Mouse (Mus musculus) embryonic facial prominence, embryonic 14.5 days (tissue): ENCODE data around the gene Tomm20. TPM values are rescaled to one million over a fixed set of nuclear protein-coding genes. Genes with fewer than 3 reads are reported as not detected.

Source experiments
- ATAC-seq: fragments of 200-750 bp; cut with Nextera tagmentation; 2 replicates; pipeline ENCODE4 v1.8.0; 2017; ENCODE audit warnings: low read depth, moderate number of reproducible peaks, moderate TSS enrichment
- DNase-seq: peaks from one replicate; pipeline ENCODE4 v3.0.0-alpha.2; 2015; ENCODE audit warnings: low spot score
- H3K27ac ChIP-seq: fragments of 300-500 bp; sonication (generic); replicated peaks from 2 replicates; pipeline ENCODE4 v1.5.1; 2014; ENCODE audit warnings: low read depth, mild to moderate bottlenecking, low read length, moderate library complexity
- H3K27me3 ChIP-seq: fragments of 300-500 bp; sonication (generic); replicated peaks from 2 replicates; pipeline ENCODE4 v1.6.1; 2014; ENCODE audit warnings: low read length; ENCODE audit not compliant: control insufficient read depth, insufficient read depth
- H3K36me3 ChIP-seq: fragments of 300-500 bp; sonication (generic); 2 replicates; pipeline ENCODE4 v1.6.1; 2014; ENCODE audit warnings: low read length, mixed read lengths; ENCODE audit not compliant: control insufficient read depth, insufficient read depth
- H3K4me1 ChIP-seq: fragments of 300-500 bp; sonication (generic); 2 replicates; pipeline ENCODE4 v1.6.1; 2014; ENCODE audit warnings: antibody characterized with exemption, low read length; ENCODE audit not compliant: control insufficient read depth, insufficient read depth
- H3K4me2 ChIP-seq: fragments of 300-500 bp; sonication (generic); 2 replicates; pipeline ENCODE4 v1.6.1; 2014; ENCODE audit warnings: low read depth, mild to moderate bottlenecking, low read length, moderate library complexity, mixed read lengths
- H3K4me3 ChIP-seq: fragments of 300-500 bp; sonication (generic); 2 replicates; pipeline ENCODE4 v1.5.1; 2014; ENCODE audit warnings: low read depth, mild to moderate bottlenecking, low read length
- H3K9ac ChIP-seq: fragments of 300-500 bp; sonication (generic); 2 replicates; pipeline ENCODE4 v1.6.1; 2014; ENCODE audit warnings: low read depth, mild to moderate bottlenecking, low read length, moderate library complexity, mixed read lengths
- H3K9me3 ChIP-seq: fragments of 300-500 bp; sonication (generic); 2 replicates; pipeline ENCODE4 v1.6.1; 2016; ENCODE audit warnings: low read length; ENCODE audit not compliant: control insufficient read depth
- WGBS: fragments of 180-500 bp; shearing (Covaris S2); extraction: QIAGEN DNeasy Blood & Tissue Kit; methylation state at CpG from one replicate; pipeline ENCODE4 v1.1.7; 2014; 5-methylcytosine and 5-hydroxymethylcytosine counted together
- polyA plus RNA-seq: library from polyadenylated mRNA; unstranded; fragments of >200 nt; fragmentation: Nextera tagmentation; extraction: Ambion mirVana; gene quantifications from 2 replicates; pipeline ENCODE4 v1.2.1, GENCODE M21; 2014

The Tomm20 gene
- polyA plus RNA-seq, 1 experiment from 2014 or later, result 217 TPM

- peak; percentile 97 for DNase-seq
- 0% methylated on average over 46 of the region's 50 CpGs for WGBS
Observed at GRCm38 (mm10) chr8:126970579-126971313, 25.1 kb upstream of the Tomm20 start, which contains the start of gene Rbm34. Gene Rbm34, minus strand, starts transcription at chr8:126971071.

GRCm38 (mm10) chr8:126969546-126969945 lies 23.9 kb upstream of the Tomm20 start:
- H3K9me3 ChIP-seq, result no peaks in the 10 kb centered on the region
- ATAC-seq (no peak), DNase-seq (no peak)
- H3K4me1 ChIP-seq, result peaks cover 3% of the 10 kb centered on the region
- H3K9ac ChIP-seq, result no peak overlapping the region
- H3K4me3 ChIP-seq, result no peak overlapping the region
- H3K27ac ChIP-seq, result no peak overlapping the region
- H3K36me3 ChIP-seq, result peaks cover 41% of the 10 kb centered on the region
- H3K4me2 ChIP-seq, result no peak overlapping the region
- H3K27me3 ChIP-seq, result no peaks in the 10 kb centered on the region
- 88% methylated on average over 1 of the region's 1 CpGs for WGBS

More at GRCm38 (mm10) chr8:126970579-126971313, 25.1 kb upstream of the Tomm20 start, which contains the start of gene Rbm34:
- Histone ChIP-seq H3K9ac (peak within 1 kb of the TSS; percentile 85), H3K4me2 (peak within 1 kb of the TSS; percentile 90), H3K27ac (peak within 1 kb of the TSS; percentile 77), H3K27me3 (no peaks in the 10 kb centered on the region), H3K36me3 (peaks cover 29% of the 10 kb centered on the region; the same call in 1 of the 2 replicates), H3K4me3 (peak within 1 kb of the TSS; percentile 81), H3K9me3 (no peaks in the 10 kb centered on the region), H3K4me1 (peaks cover 3% of the 10 kb centered on the region)
- ATAC-seq, result peak; percentile 99

- no peak overlapping the region for H3K4me2 ChIP-seq
- ATAC-seq, result no peak
- no peak for DNase-seq
- H3K4me1 ChIP-seq, result peaks cover 3% of the 10 kb centered on the region
- no peaks in the 10 kb centered on the region for H3K27me3 ChIP-seq
- H3K27ac ChIP-seq, result no peak overlapping the region
- no peak overlapping the region for H3K4me3 ChIP-seq
- H3K36me3 ChIP-seq, result peaks cover 49% of the 10 kb centered on the region
- H3K9me3 ChIP-seq, result no peaks in the 10 kb centered on the region
- 92% methylated on average over 6 of the region's 6 CpGs for WGBS
- H3K9ac ChIP-seq, result no peak overlapping the region
Observed at GRCm38 (mm10) chr8:126968107-126968506, 22.5 kb upstream of the Tomm20 start.

- no peak overlapping the region for H3K4me3 ChIP-seq
- 79% methylated on average over 6 of the region's 6 CpGs for WGBS
- peaks cover 74% of the 10 kb centered on the region for H3K36me3 ChIP-seq
- no peaks in the 10 kb centered on the region for H3K9me3 ChIP-seq
- no peak overlapping the region for H3K4me2 ChIP-seq
- DNase-seq (no peak), ATAC-seq (no peak)
- H3K4me1 ChIP-seq, result peaks cover 3% of the 10 kb centered on the region
- H3K27ac ChIP-seq, result no peak overlapping the region
- no peak overlapping the region for H3K9ac ChIP-seq
- H3K27me3 ChIP-seq, result no peaks in the 10 kb centered on the region
Observed at GRCm38 (mm10) chr8:126965246-126965645, 19.6 kb upstream of the Tomm20 start.

GRCm38 (mm10) chr8:126962871-126963270 lies 17.2 kb upstream of the Tomm20 start:
- no peak for DNase-seq
- Histone ChIP-seq H3K4me2 (no peak overlapping the region), H3K4me1 (no peaks in the 10 kb centered on the region), H3K4me3 (no peak overlapping the region), H3K27ac (no peak overlapping the region), H3K9ac (no peak overlapping the region), H3K27me3 (no peaks in the 10 kb centered on the region), H3K9me3 (no peaks in the 10 kb centered on the region), H3K36me3 (peaks cover 78% of the 10 kb centered on the region)
- 96% methylated on average over 1 of the region's 1 CpGs for WGBS
- ATAC-seq, result no peak

GRCm38 (mm10) chr8:126961516-126961915 lies 15.9 kb upstream of the Tomm20 start:
- no peak overlapping the region for H3K4me2 ChIP-seq
- WGBS, result 94% methylated on average over 3 of the region's 3 CpGs
- no peak for DNase-seq

GRCm38 (mm10) chr8:126951900-126952636 lies 6.4 kb upstream of the Tomm20 start:
- H3K9me3 ChIP-seq, result no peaks in the 10 kb centered on the region
- ATAC-seq (no peak), DNase-seq (no peak)
- no peaks in the 10 kb centered on the region for H3K4me1 ChIP-seq
- no peak overlapping the region for H3K4me3 ChIP-seq
- no peak overlapping the region for H3K9ac ChIP-seq
- H3K4me2 ChIP-seq, result no peak overlapping the region
- H3K36me3 ChIP-seq, result peaks cover 82% of the 10 kb centered on the region
- WGBS, result 82% methylated on average over 11 of the region's 11 CpGs
- no peaks in the 10 kb centered on the region for H3K27me3 ChIP-seq
- no peak overlapping the region for H3K27ac ChIP-seq

More at GRCm38 (mm10) chr8:126961516-126961915, 15.9 kb upstream of the Tomm20 start:
- ATAC-seq, result no peak
- Histone ChIP-seq H3K27me3 (no peaks in the 10 kb centered on the region), H3K27ac (no peak overlapping the region), H3K9ac (no peak overlapping the region), H3K9me3 (no peaks in the 10 kb centered on the region), H3K4me3 (no peak overlapping the region), H3K4me1 (no peaks in the 10 kb centered on the region), H3K36me3 (peaks cover 80% of the 10 kb centered on the region)

GRCm38 (mm10) chr8:126949527-126949926 lies 3.9 kb upstream of the Tomm20 start:
- no peak overlapping the region for H3K27ac ChIP-seq
- no peaks in the 10 kb centered on the region for H3K9me3 ChIP-seq
- H3K36me3 ChIP-seq, result peaks cover 60% of the 10 kb centered on the region
- no peak for ATAC-seq
- 0 out of 2 replicates have a peak, but pooled peaks cover under 1% of the 10 kb centered on the region for H3K4me1 ChIP-seq
- DNase-seq, result no peak
- H3K27me3 ChIP-seq, result no peaks in the 10 kb centered on the region
- H3K4me2 ChIP-seq, result no peak overlapping the region
- no peak overlapping the region for H3K4me3 ChIP-seq
- no peak overlapping the region for H3K9ac ChIP-seq
- WGBS, result 73% methylated on average over 2 of the region's 2 CpGs
